Mouse (Mus musculus): ENCODE measurements at regions not wholly inside any gene's neighbourhood (a gene's known extent, or its start where the extent isn't known, plus 50 kb on each side); places are given as distances from the start of the nearest gene placed in this dataset.
"Not testable (repeated sequence)": the region's sequence is repeated elsewhere in the genome, so short reads cannot be mapped to it uniquely, and the experiment has no call there.

DNA sequence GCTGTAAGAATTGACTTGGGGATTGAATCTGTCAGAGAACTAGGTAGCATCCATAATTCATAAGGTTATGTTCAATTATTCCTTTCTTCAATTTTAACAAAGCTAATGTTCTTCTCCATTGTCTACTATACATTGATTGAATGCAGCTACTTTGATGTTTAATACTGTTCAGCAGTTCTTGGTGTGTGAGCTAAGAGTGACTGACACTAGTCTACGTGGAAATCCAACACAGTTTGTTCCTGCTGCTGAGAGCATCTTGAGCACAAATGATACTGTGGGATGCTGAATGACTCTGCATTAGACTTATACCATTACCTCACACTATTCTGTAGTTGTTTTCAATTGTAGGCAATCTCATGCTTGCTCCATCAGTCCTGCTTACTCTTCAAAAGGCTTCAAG, 249.4 kb upstream of the Akr1e1 start:
- 71% methylated on average over 1 of the region's 1 CpGs for WGBS
- H3K9me3 ChIP-seq = no peaks in the 10 kb centered on the region
- no peak for ATAC-seq (ENCODE audit: insufficient number of reproducible peaks, insufficient read depth, low FRiP score, low TSS enrichment)

DNA sequence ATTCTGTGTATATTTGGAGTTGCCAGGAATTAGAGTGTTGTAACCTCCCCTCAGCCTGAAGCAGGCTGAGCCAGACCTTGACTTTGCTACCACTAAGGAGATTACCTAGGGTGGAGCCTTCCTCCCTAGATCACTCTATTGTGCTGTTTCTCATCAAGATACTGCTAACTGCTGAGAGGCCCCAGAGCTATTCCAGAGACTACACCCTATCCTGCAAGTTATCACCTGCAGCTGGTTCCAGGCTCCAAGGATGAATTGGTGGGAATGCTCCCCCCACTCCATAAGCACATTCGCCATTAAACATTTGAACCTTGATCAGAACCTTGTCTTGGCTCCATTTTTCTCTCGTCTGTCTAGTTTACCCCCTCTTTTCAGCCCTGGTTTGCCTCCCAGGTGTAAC, 230.5 kb upstream of the Akr1e1 start:
- H3K9me3 ChIP-seq = not testable (repeated sequence)

More for the DNA sequence above, 249.4 kb upstream of the Akr1e1 start:
- Histone ChIP-seq H3K27ac (no peak overlapping the region), H3K4me2 (replicated peaks) (no peak overlapping the region), H3K4me1 (no peaks in the 10 kb centered on the region), H3K4me3 (no peak overlapping the region), H3K27me3 (no peaks in the 10 kb centered on the region), H3K36me3 (no peaks in the 10 kb centered on the region), H3K9ac (no peak overlapping the region)

DNA sequence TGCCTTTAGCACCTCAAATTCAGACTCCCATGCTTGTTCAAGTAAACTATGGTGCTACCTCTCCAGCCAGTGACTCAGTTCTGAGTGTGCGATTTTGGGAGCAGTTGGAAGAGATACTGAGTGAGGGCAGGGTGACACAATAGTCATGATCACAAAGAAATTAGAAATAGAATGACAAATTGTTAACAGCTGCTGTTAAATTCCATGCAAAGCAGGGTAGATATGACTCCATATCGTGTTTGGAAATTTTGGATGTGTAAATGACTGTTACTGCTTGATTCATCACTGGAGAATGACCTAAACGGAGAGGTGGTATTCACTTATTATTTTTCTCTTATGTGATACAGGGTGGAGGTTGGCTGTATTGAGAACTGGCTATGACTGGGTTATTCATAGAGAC, 217.8 kb upstream of the Akr1e1 start:
- 80% methylated on average over 3 of the region's 3 CpGs for WGBS
- Histone ChIP-seq H3K9me3 (no peaks in the 10 kb centered on the region), H3K9ac (no peak overlapping the region)

More for the DNA sequence above, 230.5 kb upstream of the Akr1e1 start:
- not testable (repeated sequence) for H3K27me3 ChIP-seq; H3K27ac ChIP-seq; H3K36me3 ChIP-seq; ATAC-seq (ENCODE audit: insufficient number of reproducible peaks, insufficient read depth, low FRiP score, low TSS enrichment); H3K4me2 ChIP-seq (replicated peaks); H3K9ac ChIP-seq; H3K4me1 ChIP-seq; H3K4me3 ChIP-seq
- 77% methylated on average over 2 of the region's 2 CpGs for WGBS

DNA sequence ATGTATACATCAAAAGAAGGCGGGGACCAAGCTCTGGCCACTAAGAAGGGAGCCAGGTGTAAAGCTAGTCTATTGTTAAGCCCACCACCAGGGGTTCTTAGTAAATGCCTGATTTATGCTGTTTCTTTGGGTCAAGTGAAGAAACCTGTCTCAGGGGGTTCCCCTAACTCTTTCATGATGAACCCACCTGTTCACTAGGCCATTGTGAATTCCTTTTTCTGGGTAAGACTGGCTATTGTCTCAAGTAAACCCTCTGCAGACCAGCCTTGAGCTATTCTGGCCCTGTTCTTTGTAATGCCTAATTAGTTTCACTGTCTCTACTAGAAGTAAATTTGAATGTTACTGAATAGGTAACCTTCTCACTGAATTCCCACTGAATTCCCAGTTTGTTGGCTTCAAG, 216.8 kb upstream of the Akr1e1 start:
- H3K27me3 ChIP-seq; H3K27ac ChIP-seq; H3K4me3 ChIP-seq; H3K9me3 ChIP-seq; H3K4me1 ChIP-seq; H3K9ac ChIP-seq; H3K36me3 ChIP-seq; H3K4me2 ChIP-seq (replicated peaks); ATAC-seq (ENCODE audit: insufficient number of reproducible peaks, insufficient read depth, low FRiP score, low TSS enrichment): not testable (repeated sequence)
- WGBS = 93% methylated on average over 1 of the region's 1 CpGs

More for the DNA sequence above, 217.8 kb upstream of the Akr1e1 start:
- Histone ChIP-seq H3K36me3 (no peaks in the 10 kb centered on the region), H3K4me3 (no peak overlapping the region), H3K27me3 (no peaks in the 10 kb centered on the region), H3K27ac (no peak overlapping the region), H3K4me1 (no peaks in the 10 kb centered on the region), H3K4me2 (replicated peaks) (no peak overlapping the region)
- no peak for ATAC-seq (ENCODE audit: insufficient number of reproducible peaks, insufficient read depth, low FRiP score, low TSS enrichment)

DNA sequence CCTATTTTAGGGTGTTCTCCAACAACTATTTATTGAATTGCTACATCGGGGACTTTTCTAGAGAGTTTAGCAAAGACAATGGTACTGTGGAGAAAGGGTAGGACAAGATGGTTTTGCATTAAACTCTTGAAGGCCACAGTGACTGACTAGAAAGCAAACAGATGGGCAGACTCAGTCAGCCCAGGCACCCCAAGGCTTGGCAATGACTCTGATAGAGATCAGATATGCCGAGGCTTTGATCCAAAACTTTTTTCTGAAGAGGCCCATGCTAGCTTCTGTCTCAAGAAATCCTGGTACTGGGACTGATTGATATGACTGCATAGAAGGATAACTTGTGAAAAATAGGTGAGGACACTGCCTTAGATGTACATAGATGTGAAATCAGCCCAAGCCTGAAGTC, 197.9 kb upstream of the Akr1e1 start:
- Histone ChIP-seq H3K9ac (no peak overlapping the region), H3K4me1 (no peaks in the 10 kb centered on the region), H3K36me3 (no peaks in the 10 kb centered on the region), H3K9me3 (no peaks in the 10 kb centered on the region), H3K27ac (no peak overlapping the region), H3K27me3 (no peaks in the 10 kb centered on the region), H3K4me3 (no peak overlapping the region), H3K4me2 (replicated peaks) (no peak overlapping the region)
- no peak for ATAC-seq (ENCODE audit: insufficient number of reproducible peaks, insufficient read depth, low FRiP score, low TSS enrichment)
- WGBS = 90% methylated on average over 2 of the region's 2 CpGs

DNA sequence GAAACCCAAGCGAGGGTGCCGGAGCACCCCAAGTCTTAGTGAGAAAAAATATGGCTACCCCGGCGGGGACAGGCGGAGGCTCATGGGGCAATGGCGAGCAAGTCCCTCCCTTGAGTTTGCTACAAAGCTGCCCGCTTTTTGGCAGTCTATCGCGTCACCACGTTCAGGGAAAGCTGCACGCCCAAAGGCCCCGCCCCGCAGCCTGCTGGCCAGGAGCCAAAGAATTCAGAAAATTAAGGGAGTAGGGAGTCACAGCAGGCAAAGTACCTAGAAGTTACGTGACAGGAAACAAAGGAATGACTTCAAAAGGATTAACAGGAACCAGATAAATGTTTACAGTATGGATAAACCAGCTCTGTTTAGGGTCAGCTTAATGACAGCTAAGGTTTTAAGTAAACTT, 191.7 kb upstream of the Akr1e1 start:
- Histone ChIP-seq H3K36me3 (no peaks in the 10 kb centered on the region), H3K4me1 (no peaks in the 10 kb centered on the region), H3K4me2 (replicated peaks) (no peak overlapping the region), H3K9me3 (peaks cover 7% of the 10 kb centered on the region), H3K9ac (no peak overlapping the region), H3K27me3 (no peaks in the 10 kb centered on the region), H3K4me3 (no peak overlapping the region), H3K27ac (no peak overlapping the region)
- no peak for ATAC-seq (ENCODE audit: insufficient number of reproducible peaks, insufficient read depth, low FRiP score, low TSS enrichment)
- 90% methylated on average over 14 of the region's 14 CpGs for WGBS

DNA sequence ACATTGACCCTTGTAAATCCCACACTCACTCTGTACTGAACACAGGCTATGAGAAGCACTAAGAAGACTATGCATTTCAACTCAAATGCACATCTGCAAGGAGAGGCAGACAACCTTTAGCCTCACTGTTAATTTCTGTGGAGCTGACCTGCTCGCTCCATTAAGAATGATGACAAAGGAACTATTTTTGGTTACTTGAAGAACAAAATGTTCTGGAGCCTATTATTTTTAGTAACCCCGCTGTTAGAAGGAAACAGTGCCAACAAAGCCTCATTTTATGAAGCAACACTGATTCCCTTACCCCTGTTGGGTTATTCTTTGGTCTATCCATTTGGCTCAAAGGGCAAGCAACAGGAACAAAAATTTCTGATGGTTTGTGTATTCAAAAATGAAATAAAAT, 182.2 kb upstream of the Akr1e1 start:
- Histone ChIP-seq H3K4me2 (replicated peaks) (no peak overlapping the region), H3K27me3 (no peaks in the 10 kb centered on the region), H3K4me1 (no peaks in the 10 kb centered on the region), H3K27ac (no peak overlapping the region), H3K9ac (no peak overlapping the region), H3K36me3 (no peaks in the 10 kb centered on the region), H3K9me3 (no peaks in the 10 kb centered on the region), H3K4me3 (no peak overlapping the region)
- no peak for ATAC-seq (ENCODE audit: insufficient number of reproducible peaks, insufficient read depth, low FRiP score, low TSS enrichment)
- 72% methylated on average over 2 of the region's 2 CpGs for WGBS

DNA sequence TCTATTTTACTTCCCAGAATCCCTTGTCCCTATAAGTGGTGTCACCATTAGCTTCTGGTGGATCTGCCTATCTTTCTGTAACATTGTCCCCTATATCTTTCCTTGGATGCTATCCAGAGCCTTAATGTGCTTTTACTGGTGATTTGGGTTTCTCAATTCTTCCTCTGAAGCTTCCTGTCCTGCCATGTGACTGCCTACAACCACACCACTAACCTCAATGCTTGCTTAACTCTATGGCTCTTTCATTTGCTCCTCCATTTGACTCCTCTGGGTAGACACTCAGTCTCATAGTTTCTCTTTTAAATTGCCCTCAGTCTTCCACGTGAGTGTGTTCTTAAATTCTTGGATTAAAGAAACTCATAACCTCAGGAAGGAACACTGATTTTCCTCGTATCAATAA, 181.4 kb upstream of the Akr1e1 start:
- no peaks in the 10 kb centered on the region for H3K36me3 ChIP-seq
- H3K27ac ChIP-seq = no peak overlapping the region
- no peak overlapping the region for H3K4me2 ChIP-seq (replicated peaks)
- no peaks in the 10 kb centered on the region for H3K4me1 ChIP-seq
- no peak for ATAC-seq (ENCODE audit: insufficient number of reproducible peaks, insufficient read depth, low FRiP score, low TSS enrichment)
- H3K9me3 ChIP-seq = no peaks in the 10 kb centered on the region
- 73% methylated on average over 2 of the region's 2 CpGs for WGBS
- H3K4me3 ChIP-seq = no peak overlapping the region
- H3K27me3 ChIP-seq = no peaks in the 10 kb centered on the region
- no peak overlapping the region for H3K9ac ChIP-seq

DNA sequence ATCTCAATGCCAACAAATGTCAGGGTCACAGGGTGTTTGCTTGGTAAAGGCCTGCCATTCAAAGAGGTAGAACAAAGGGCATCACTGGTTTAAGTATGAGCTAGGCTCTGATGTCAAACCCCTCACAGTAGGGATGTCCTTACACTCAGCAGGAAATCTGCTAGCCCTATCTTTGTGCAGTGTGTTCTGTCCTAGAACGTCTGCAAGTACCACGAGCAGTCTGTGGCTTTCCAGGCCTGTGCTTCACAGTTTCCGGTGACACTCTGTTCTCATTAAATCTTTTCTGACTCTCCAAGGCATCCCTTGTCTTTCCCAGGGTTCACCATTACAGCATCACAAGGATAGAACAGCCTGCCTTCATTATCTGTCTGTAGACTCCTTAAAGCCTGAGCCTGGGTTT, 174.3 kb upstream of the Akr1e1 start:
- H3K9me3 ChIP-seq = no peaks in the 10 kb centered on the region
- H3K4me1 ChIP-seq = no peaks in the 10 kb centered on the region
- no peak overlapping the region for H3K4me3 ChIP-seq
- H3K27ac ChIP-seq = no peak overlapping the region
- H3K4me2 ChIP-seq (replicated peaks) = no peak overlapping the region
- 64% methylated on average over 3 of the region's 3 CpGs for WGBS
- no peak overlapping the region for H3K9ac ChIP-seq
- no peaks in the 10 kb centered on the region for H3K27me3 ChIP-seq
- no peaks in the 10 kb centered on the region for H3K36me3 ChIP-seq
- no peak for ATAC-seq (ENCODE audit: insufficient number of reproducible peaks, insufficient read depth, low FRiP score, low TSS enrichment)

DNA sequence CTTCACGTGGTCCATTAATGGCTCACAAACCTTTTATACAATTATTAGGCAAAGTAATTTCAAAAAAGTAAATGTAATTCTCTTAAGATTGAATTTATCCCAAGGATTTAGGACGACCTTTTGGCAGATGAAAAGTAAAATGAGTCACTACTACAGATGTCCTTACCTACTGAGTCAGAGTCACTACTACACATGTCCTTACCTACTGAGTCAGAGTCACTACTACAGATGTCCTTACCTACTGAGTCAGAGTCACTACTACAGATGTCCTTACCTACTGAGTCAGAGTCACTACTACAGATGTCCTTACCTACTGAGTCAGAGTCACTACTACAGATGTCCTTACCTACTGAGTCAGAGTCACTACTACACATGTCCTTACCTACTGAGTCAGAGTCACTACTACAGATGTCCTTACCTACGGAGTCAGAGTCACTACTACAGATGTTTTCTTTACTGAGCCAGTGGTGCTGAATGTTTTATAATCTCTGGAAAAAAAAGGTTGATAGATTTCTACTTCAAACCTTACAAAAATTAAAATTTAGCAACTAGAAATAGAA, 169.4 kb upstream of the Akr1e1 start:
- ATAC-seq (ENCODE audit: insufficient number of reproducible peaks, insufficient read depth, low FRiP score, low TSS enrichment); H3K27me3 ChIP-seq; H3K4me2 ChIP-seq (replicated peaks); H3K36me3 ChIP-seq; H3K27ac ChIP-seq; H3K4me1 ChIP-seq; H3K4me3 ChIP-seq; H3K9me3 ChIP-seq; H3K9ac ChIP-seq: not testable (repeated sequence)
- 77% methylated on average over 3 of the region's 3 CpGs for WGBS

DNA sequence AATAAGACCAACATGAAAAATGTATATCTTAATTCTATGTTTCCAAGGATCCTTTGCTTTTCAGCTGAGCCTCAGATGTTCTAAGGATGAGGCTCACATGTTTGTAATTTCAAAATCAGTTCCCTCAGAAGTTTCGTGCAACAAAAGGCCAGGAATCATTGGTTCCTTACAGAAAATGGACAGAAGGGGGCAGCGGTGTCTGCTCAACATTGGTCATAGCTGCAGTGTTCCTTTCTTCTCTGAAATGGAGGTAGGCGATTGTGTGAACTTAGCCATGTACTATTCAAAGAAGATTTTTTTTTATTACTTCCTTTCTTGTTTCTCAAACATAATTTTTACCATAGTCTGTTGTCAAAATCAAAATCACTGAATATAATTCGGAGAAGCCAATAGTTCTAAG, 167.9 kb upstream of the Akr1e1 start:
- no peak for ATAC-seq (ENCODE audit: insufficient number of reproducible peaks, insufficient read depth, low FRiP score, low TSS enrichment)

DNA sequence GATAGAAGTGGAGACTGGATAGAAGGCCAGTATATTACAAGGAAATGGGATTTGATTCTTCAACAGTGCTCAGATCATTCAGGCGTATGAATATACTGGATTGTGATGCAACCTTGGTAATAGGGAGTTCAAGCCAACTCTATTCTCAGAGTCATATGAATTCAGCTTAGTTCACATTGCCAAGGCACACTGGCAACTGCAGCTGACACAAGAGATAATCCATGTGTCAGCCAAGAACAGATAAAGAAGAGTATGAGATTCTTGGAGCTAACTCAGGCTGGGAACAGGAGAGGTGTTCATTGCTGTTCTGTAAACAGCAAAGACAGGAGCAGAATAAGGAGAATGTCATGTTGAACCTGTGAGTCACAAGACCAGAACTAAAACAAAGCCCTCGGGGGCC, 163.3 kb upstream of the Akr1e1 start:
- no peaks in the 10 kb centered on the region for H3K9me3 ChIP-seq
- no peak overlapping the region for H3K4me3 ChIP-seq
- H3K27ac ChIP-seq = no peak overlapping the region
- no peaks in the 10 kb centered on the region for H3K27me3 ChIP-seq
- WGBS = 84% methylated on average over 2 of the region's 2 CpGs
- H3K36me3 ChIP-seq = no peaks in the 10 kb centered on the region
- no peak overlapping the region for H3K9ac ChIP-seq
- ATAC-seq (ENCODE audit: insufficient number of reproducible peaks, insufficient read depth, low FRiP score, low TSS enrichment) = no peak
- H3K4me1 ChIP-seq = peaks cover 7% of the 10 kb centered on the region; the same call in 1 of the 2 replicates
- H3K4me2 ChIP-seq (replicated peaks) = no peak overlapping the region

More for the DNA sequence above, 167.9 kb upstream of the Akr1e1 start:
- Histone ChIP-seq H3K27me3 (no peaks in the 10 kb centered on the region), H3K4me1 (no peaks in the 10 kb centered on the region), H3K9me3 (no peaks in the 10 kb centered on the region), H3K4me2 (replicated peaks) (no peak overlapping the region), H3K27ac (no peak overlapping the region), H3K4me3 (no peak overlapping the region), H3K9ac (no peak overlapping the region), H3K36me3 (no peaks in the 10 kb centered on the region)
- 33% methylated on average over 4 of the region's 4 CpGs for WGBS
